Mouse (Mus musculus): Measurements from ENCODE around the gene Gm26965.
"Not testable (repeated sequence)": the region's sequence is repeated elsewhere in the genome, so short reads cannot be mapped to it uniquely, and the experiment has no call there.

The Gm26965 gene

GRCm38 (mm10) chr13:67525753-67526410 is at the start of gene Gm26965, which contains the start of gene Zfp87:
TSS of gene Gm26965 (minus strand) at chr13:67526151.
TSS of gene Zfp87 (minus strand) at chr13:67526177.
- DNase-seq (ENCODE audit: extremely low spot score, low spot score), result peak; percentile 89

- DNase-seq (ENCODE audit: extremely low spot score, low spot score), result no peak
Measured at GRCm38 (mm10) chr13:67572591-67573189, 46.7 kb upstream of the Gm26965 start.

GRCm38 (mm10) chr13:67553730-67554129 is 27.8 kb upstream of the Gm26965 start, which contains the start of gene Zfp748:
TSS of gene Zfp748 (minus strand) at chr13:67553830.
- DNase-seq (ENCODE audit: extremely low spot score, low spot score), result no peak

- peak; percentile 87 for DNase-seq (ENCODE audit: extremely low spot score, low spot score)
Measured at GRCm38 (mm10) chr13:67552505-67553346, 26.8 kb upstream of the Gm26965 start.

GRCm38 (mm10) chr13:67545941-67546340 is 20.0 kb upstream of the Gm26965 start:
- no peak for DNase-seq (ENCODE audit: extremely low spot score, low spot score)

- no peak for DNase-seq (ENCODE audit: extremely low spot score, low spot score)
Measured at GRCm38 (mm10) chr13:67527049-67527730, 1.2 kb upstream of the Gm26965 start.

- no peak for DNase-seq (ENCODE audit: extremely low spot score, low spot score)
Measured at GRCm38 (mm10) chr13:67500908-67501307, 25.0 kb downstream of the Gm26965 start.

GRCm38 (mm10) chr13:67500084-67500719 is 25.7 kb downstream of the Gm26965 start, which contains the start of gene Zfp58:
TSS of gene Zfp58 (minus strand) at chr13:67500555.
- DNase-seq (ENCODE audit: extremely low spot score, low spot score), result peak; percentile 77

- no peak for DNase-seq (ENCODE audit: extremely low spot score, low spot score)
Measured at GRCm38 (mm10) chr13:67495631-67496030, 30.3 kb downstream of the Gm26965 start.

- DNase-seq (ENCODE audit: extremely low spot score, low spot score), result peak; percentile 13
Measured at GRCm38 (mm10) chr13:67484424-67484811, 41.5 kb downstream of the Gm26965 start.

GRCm38 (mm10) chr13:67483625-67484423 is 42.1 kb downstream of the Gm26965 start, which contains the start of gene Zfp874b:
TSS of gene Zfp874b (minus strand) at chr13:67484258.
- DNase-seq (ENCODE audit: extremely low spot score, low spot score), result peak; percentile 72

- DNase-seq (ENCODE audit: extremely low spot score, low spot score), result no peak
Measured at GRCm38 (mm10) chr13:67481528-67481927, 44.4 kb downstream of the Gm26965 start.

- DNase-seq (ENCODE audit: extremely low spot score, low spot score), result no peak
Measured at GRCm38 (mm10) chr13:67469274-67469673, 56.7 kb downstream of the Gm26965 start.

- DNase-seq (ENCODE audit: extremely low spot score, low spot score), result not testable (repeated sequence)
Measured at GRCm38 (mm10) chr13:67463506-67464185, 62.3 kb downstream of the Gm26965 start.

GRCm38 (mm10) chr13:67452021-67452309 is 74.0 kb downstream of the Gm26965 start:
- no peak for DNase-seq (ENCODE audit: extremely low spot score, low spot score)

GRCm38 (mm10) chr13:67451172-67452020 is 74.6 kb downstream of the Gm26965 start, which contains the start of gene Zfp874a:
TSS of gene Zfp874a (minus strand) at chr13:67451624.
- DNase-seq (ENCODE audit: extremely low spot score, low spot score), result peak; percentile 71
